Mouse (Mus musculus) adrenal gland, postnatal 4 days (tissue): Measurements from ENCODE around the gene Anks1b. TPM values are rescaled to one million over a fixed set of nuclear protein-coding genes. Genes with fewer than 3 reads are reported as not detected.

Experiments used
- DNase-seq, 2 experiments: peaks; one replicate each; pipeline ENCODE4 v3.0.0; 2021 to 2022; ENCODE audit warnings: low spot score in 2 of 2, mixed read lengths in 2 of 2
- total RNA-seq, 2 experiments: library from RNA; stranded (reverse); gene quantifications; 2 replicates each; pipeline ENCODE4 v1.2.3; 2021

Gene Anks1b
- total RNA-seq, 2 experiments from 2014 or later: 4.4 to 4.5 TPM

- no peak for DNase-seq
These were observed 495.7 kb downstream of the Anks1b start for GRCm38 (mm10) chr10:90369015-90369414.

- no peak for DNase-seq
These were observed 497.4 kb downstream of the Anks1b start for GRCm38 (mm10) chr10:90370751-90371150.

- DNase-seq: no peak
These were observed 500.2 kb downstream of the Anks1b start for GRCm38 (mm10) chr10:90373469-90373868.

GRCm38 (mm10) chr10:90376605-90377004 lies 503.3 kb downstream of the Anks1b start:
- no peak for DNase-seq

GRCm38 (mm10) chr10:90380062-90380461 lies 506.8 kb downstream of the Anks1b start:
- DNase-seq: no peak

GRCm38 (mm10) chr10:90380704-90381339 lies 507.5 kb downstream of the Anks1b start:
- no peak for DNase-seq

- no peak for DNase-seq
These were observed 527.1 kb downstream of the Anks1b start for GRCm38 (mm10) chr10:90400382-90400781.

- DNase-seq: no peak
These were observed 535.2 kb downstream of the Anks1b start for GRCm38 (mm10) chr10:90408484-90408883.

- no peak for DNase-seq
These were observed 558.2 kb downstream of the Anks1b start for GRCm38 (mm10) chr10:90431527-90431926.

GRCm38 (mm10) chr10:90431974-90432373 lies 558.7 kb downstream of the Anks1b start:
- DNase-seq: no peak

GRCm38 (mm10) chr10:90432479-90432878 lies 559.2 kb downstream of the Anks1b start:
- no peak for DNase-seq

GRCm38 (mm10) chr10:90441036-90441435 lies 567.7 kb downstream of the Anks1b start:
- DNase-seq: no peak

- no peak for DNase-seq
These were observed 568.3 kb downstream of the Anks1b start for GRCm38 (mm10) chr10:90441656-90442055.

GRCm38 (mm10) chr10:90464906-90465305 lies 591.6 kb downstream of the Anks1b start:
- DNase-seq: no peak

GRCm38 (mm10) chr10:90465426-90465825 lies 592.1 kb downstream of the Anks1b start:
- no peak for DNase-seq

GRCm38 (mm10) chr10:90467546-90467945 lies 594.2 kb downstream of the Anks1b start:
- DNase-seq: no peak

- DNase-seq: no peak
These were observed 620.1 kb downstream of the Anks1b start for GRCm38 (mm10) chr10:90493436-90493835.

GRCm38 (mm10) chr10:90493996-90494642 lies 620.8 kb downstream of the Anks1b start:
- DNase-seq: no peak

GRCm38 (mm10) chr10:90494981-90495516 lies 621.7 kb downstream of the Anks1b start:
- no peak for DNase-seq

GRCm38 (mm10) chr10:90507561-90507960 lies 634.3 kb downstream of the Anks1b start:
- no peak for DNase-seq

GRCm38 (mm10) chr10:90512801-90513200 lies 639.5 kb downstream of the Anks1b start:
- DNase-seq: no peak

GRCm38 (mm10) chr10:90531813-90532212 lies 658.5 kb downstream of the Anks1b start:
- DNase-seq: no peak

GRCm38 (mm10) chr10:90535370-90535769 lies 662.1 kb downstream of the Anks1b start:
- no peak for DNase-seq
